Mouse (Mus musculus): ENCODE measurements around the gene Hcn3. TPM values are rescaled to one million over a fixed set of nuclear protein-coding genes. Genes with fewer than 3 reads are reported as not detected.
"Not testable (repeated sequence)": the region's sequence is repeated elsewhere in the genome, so short reads cannot be mapped to it uniquely, and the experiment has no call there.

Hcn3 gene
- polyA plus RNA-seq, 1 experiment from 2014 or later = 0.77 TPM

DNA sequence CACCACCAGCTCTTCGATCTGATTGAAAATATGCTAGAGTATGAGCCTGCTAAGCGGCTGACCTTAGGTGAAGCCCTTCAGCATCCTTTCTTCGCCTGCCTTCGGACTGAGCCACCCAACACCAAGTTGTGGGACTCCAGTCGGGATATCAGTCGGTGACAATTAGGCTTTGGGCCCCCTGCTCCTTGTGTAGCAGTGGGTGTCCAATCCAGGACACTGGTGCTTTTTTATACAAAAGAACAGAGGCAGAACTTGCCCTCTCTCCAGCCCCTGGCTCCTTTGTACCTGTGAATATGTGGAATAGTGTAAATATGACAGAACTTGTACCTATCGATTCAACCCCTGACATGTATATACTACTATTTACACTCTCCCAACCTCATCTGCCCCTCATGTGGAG, 16.4 kb upstream of the Hcn3 start:
- Histone ChIP-seq H3K27me3 (ENCODE audit: insufficient read depth, poor library complexity, severe bottlenecking) (no peaks in the 10 kb centered on the region), H3K9me3 (no peaks in the 10 kb centered on the region), H3K4me1 (peaks cover 15% of the 10 kb centered on the region), H3K27ac (no peak overlapping the region), H3K4me3 (peak overlapping the region; percentile 15; the same call in 1 of the 2 replicates), H3K36me3 (peaks cover 77% of the 10 kb centered on the region)
- WGBS = 86% methylated on average over 7 of the region's 7 CpGs
- no peak for DNase-seq (ENCODE audit: low spot score)

DNA sequence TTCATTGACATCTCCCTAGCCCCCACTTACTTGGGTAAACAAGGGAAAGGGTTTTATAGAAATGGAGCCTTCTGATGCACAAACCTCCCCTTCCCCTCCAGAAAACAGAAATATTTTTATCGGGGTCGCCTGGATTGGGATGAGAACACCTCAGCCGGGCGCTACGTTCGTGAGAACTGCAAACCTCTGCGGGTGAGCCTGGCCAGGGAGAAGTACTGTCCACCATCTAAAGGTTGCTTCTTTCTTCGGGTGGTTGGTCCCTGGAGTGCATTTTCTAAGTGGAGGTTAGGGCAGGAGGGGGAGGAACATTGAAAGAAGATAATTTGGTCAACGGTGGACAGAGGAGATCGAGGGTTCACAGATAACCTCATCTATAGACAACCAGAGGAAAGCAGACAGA, 15.5 kb upstream of the Hcn3 start:
- Histone ChIP-seq H3K9me3 (no peaks in the 10 kb centered on the region), H3K4me1 (peaks cover 15% of the 10 kb centered on the region), H3K27ac (no peak overlapping the region), H3K4me3 (no peak overlapping the region), H3K36me3 (peaks cover 76% of the 10 kb centered on the region), H3K27me3 (ENCODE audit: insufficient read depth, poor library complexity, severe bottlenecking) (no peaks in the 10 kb centered on the region)
- 91% methylated on average over 10 of the region's 10 CpGs for WGBS
- DNase-seq (ENCODE audit: low spot score) = no peak

DNA sequence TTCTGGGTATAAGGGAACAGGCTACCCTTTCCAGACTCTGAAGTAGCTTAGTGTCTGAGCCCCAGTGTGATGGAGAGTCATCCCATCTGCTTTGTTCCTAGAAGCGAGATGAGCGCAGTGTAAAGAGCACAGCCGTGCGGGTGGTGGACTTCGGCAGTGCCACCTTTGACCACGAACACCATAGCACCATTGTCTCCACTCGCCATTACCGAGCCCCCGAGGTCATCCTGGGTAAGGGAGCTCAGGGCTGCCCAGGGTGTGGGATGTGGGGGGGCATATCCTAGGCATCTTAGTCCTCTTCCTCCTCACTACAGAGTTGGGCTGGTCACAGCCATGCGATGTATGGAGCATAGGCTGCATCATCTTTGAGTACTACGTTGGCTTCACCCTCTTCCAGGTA, 14.8 kb upstream of the Hcn3 start:
- WGBS = 95% methylated on average over 11 of the region's 11 CpGs
- Histone ChIP-seq H3K9me3 (no peaks in the 10 kb centered on the region), H3K4me1 (peaks cover 15% of the 10 kb centered on the region), H3K4me3 (0 out of 2 replicates have a peak overlapping the region, but pooled peaks have one; percentile 7), H3K36me3 (peaks cover 76% of the 10 kb centered on the region), H3K27me3 (ENCODE audit: insufficient read depth, poor library complexity, severe bottlenecking) (no peaks in the 10 kb centered on the region), H3K27ac (no peak overlapping the region)
- DNase-seq (ENCODE audit: low spot score) = no peak

DNA sequence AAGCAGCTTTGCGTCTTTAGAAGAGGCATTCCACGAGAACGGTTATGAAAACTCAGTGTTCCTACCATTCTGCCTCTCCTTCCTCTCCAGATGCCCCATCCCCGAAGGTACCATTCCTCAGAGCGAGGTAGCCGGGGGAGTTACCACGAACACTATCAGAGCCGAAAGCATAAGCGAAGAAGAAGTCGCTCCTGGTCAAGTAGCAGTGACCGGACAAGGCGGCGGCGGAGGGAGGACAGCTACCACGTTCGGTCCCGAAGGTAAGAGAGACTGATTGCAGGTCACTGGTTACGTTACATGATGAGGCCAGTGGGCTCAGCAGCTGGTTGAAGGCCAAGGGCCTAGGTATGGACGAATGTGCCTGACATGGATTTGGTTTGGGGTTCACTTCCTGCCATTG, 6.9 kb upstream of the Hcn3 start:
- 90% methylated on average over 19 of the region's 19 CpGs for WGBS
- Histone ChIP-seq H3K4me1 (peaks cover 21% of the 10 kb centered on the region), H3K4me3 (no peak overlapping the region), H3K36me3 (peaks cover 49% of the 10 kb centered on the region), H3K9me3 (no peaks in the 10 kb centered on the region), H3K27ac (no peak overlapping the region), H3K27me3 (ENCODE audit: insufficient read depth, poor library complexity, severe bottlenecking) (no peaks in the 10 kb centered on the region)
- no peak for DNase-seq (ENCODE audit: low spot score)

DNA sequence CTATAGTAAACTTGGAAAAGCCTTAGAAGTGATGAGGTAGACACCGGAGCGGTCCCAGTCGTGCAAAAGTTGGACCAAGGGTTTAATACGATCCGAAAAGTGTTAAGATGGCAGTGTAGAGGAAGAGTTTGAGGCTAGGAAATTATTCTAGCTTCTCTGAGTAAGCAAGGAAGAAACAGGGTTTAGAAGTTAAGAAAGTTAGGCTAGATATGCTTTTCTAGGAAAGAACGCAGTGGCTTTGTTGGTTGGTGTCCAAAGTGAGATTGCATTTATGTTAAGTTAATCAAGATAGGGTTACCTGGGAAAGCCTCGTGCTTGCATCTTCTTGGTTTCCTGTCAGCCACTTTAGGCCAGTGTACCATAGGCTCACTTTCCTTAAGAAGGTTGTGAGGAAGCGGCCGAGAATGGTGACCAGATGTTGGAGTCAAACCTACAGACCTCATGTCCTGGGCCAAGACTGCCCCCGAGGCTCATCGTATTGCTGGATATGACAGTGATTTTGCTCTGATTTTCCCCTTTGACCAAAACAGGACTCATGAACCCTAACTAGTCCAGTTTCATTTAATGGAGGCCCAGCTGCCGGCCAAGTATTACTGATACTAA, 5.4 kb upstream of the Hcn3 start:
- peaks cover 21% of the 10 kb centered on the region for H3K4me1 ChIP-seq
- 27% methylated on average over 12 of the region's 12 CpGs for WGBS
- peak overlapping the region; percentile 99 for H3K27ac ChIP-seq
- H3K36me3 ChIP-seq = peaks cover 35% of the 10 kb centered on the region
- no peak for DNase-seq (ENCODE audit: low spot score)
- H3K27me3 ChIP-seq (ENCODE audit: insufficient read depth, poor library complexity, severe bottlenecking) = no peaks in the 10 kb centered on the region
- peak overlapping the region; percentile 96 for H3K4me3 ChIP-seq
- H3K9me3 ChIP-seq = no peaks in the 10 kb centered on the region

DNA sequence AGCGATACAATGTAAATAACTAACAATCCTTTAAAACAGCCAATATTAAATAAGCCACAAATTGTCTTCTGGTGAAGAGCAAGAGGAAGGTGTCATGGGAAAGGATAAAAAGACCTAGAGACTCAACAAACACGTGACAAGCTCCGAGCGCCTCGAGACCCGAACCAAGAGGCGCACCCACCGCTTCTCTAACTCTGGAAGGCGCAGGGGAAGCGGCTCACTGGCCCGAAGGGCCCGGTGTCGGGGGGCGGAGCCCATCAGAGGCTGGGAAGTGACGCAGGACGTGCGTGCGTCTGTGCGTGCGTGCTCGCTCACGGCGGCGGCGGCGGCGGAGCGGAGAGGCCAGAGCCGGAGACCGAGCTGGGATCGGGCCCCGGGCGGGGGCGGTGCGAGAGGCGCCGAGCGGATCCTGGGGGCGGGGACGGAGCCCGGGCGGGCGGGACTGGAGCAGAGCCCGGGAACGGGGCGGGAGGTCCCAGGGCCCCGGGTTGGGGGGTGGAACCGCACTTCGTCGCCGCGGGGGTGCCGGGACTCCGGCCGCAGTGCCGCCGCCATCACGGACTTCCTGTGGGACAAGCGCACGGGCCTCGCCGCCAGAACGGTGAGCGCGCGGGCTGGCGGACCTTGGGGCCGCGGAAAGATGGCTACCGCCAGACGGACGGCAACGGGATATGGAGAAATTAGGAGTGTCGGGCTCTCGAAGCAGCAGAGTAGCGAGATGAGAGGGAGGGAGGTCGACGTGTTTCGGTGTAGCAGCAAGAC, 4.7 kb upstream of the Hcn3 start, which contains the start of gene Clk2:
TSS of gene Clk2 (plus strand) at position 290 of the 762 bp plus-strand sequence.
- H3K36me3 ChIP-seq = peaks cover 28% of the 10 kb centered on the region
- peaks cover 28% of the 10 kb centered on the region for H3K4me1 ChIP-seq
- peak; percentile 97 for DNase-seq (ENCODE audit: low spot score)
- H3K27me3 ChIP-seq (ENCODE audit: insufficient read depth, poor library complexity, severe bottlenecking) = peaks cover 4% of the 10 kb centered on the region; the same call in 1 of the 2 replicates
- under 1% methylated on average over 78 of the region's 79 CpGs for WGBS
- H3K27ac ChIP-seq = peak within 1 kb of the TSS; percentile 99
- peak within 1 kb of the TSS; percentile 96 for H3K4me3 ChIP-seq
- no peaks in the 10 kb centered on the region for H3K9me3 ChIP-seq

DNA sequence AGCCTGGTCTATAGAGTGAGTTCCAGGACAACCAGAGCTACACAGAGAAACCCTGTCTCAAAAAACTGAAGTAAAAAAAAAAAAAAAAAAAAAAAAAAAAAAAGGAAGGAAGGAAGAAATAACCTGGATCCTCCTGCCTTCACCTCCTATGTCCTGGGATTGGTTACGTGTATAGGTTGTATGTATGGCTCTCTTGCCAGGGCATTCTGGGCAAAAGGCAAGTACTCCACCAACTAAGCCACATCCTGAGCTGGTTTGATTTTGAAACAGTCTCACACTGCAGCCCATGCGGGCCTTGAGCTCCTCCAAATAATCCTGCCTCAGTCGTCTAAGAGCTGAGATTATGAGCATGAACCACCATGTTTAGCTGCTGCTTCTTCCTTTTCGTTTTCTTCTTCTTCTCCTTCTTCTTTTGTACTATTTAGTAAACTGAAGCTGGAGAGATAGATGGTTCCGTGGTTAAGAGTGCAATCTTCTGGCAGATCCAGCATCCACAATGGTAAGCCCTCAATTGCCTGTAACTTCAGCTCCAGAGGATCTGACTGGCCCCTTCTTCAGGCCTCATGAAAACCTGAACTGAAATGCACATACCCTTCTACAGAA, 3.7 kb upstream of the Hcn3 start:
- 69% methylated on average over 5 of the region's 5 CpGs for WGBS

DNA sequence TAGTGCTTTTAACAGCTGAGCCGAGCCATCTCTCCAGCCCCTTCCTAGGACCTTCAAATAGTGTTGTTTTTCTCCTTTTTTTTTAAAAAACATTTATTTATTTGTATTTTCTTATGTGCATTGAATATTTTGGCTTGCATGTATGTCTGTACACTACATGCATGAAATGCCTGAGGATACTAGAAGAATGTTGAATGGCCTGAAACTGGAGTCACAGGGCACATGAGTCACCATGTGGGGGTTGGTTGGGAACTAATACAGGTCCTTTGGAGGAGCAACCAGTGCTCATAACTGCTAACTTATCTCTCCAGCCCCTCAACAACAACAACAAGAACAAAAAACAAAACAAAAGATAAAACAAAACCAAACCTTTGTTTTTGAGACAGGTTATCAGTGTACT, 3.1 kb upstream of the Hcn3 start:
- peaks cover 13% of the 10 kb centered on the region for H3K36me3 ChIP-seq
- H3K4me1 ChIP-seq = peaks cover 39% of the 10 kb centered on the region
- DNase-seq (ENCODE audit: low spot score) = no peak
- H3K9me3 ChIP-seq = no peaks in the 10 kb centered on the region
- H3K27ac ChIP-seq = no peak overlapping the region
- no peak overlapping the region for H3K4me3 ChIP-seq
- H3K27me3 ChIP-seq (ENCODE audit: insufficient read depth, poor library complexity, severe bottlenecking) = peaks cover 20% of the 10 kb centered on the region
- WGBS = 77% methylated on average over 1 of the region's 1 CpGs

More for the DNA sequence above, 3.7 kb upstream of the Hcn3 start:
- Histone ChIP-seq H3K4me3 (peak overlapping the region; percentile 96), H3K4me1 (peaks cover 37% of the 10 kb centered on the region), H3K27ac (peak overlapping the region; percentile 99; the same call in 1 of the 2 replicates), H3K27me3 (ENCODE audit: insufficient read depth, poor library complexity, severe bottlenecking) (peaks cover 14% of the 10 kb centered on the region), H3K36me3 (peaks cover 19% of the 10 kb centered on the region), H3K9me3 (no peaks in the 10 kb centered on the region)
- DNase-seq (ENCODE audit: low spot score) = no peak

DNA sequence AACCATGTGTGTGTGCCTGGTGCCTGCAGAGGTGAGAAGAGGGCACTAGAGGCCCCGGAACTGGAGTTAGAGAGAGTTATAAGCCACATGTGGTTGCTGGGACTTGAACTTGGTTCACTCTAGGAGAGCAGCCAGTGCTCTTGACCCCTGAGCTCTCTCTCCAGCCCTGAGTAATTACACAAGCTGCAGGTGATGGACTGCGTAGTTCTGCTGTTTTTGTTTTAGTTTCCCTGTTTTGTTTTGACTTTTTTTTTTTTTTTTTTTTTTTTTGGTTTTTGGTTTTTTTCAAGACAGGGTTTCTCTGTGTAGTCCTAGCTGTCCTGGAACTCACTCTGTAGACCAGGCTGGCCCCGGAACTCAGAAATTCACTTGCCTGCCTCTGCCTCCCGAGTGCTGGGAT, 1.8 kb upstream of the Hcn3 start:
- WGBS = 73% methylated on average over 4 of the region's 4 CpGs
- peaks cover 30% of the 10 kb centered on the region for H3K27me3 ChIP-seq (ENCODE audit: insufficient read depth, poor library complexity, severe bottlenecking)
- peaks cover under 1% of the 10 kb centered on the region; the same call in 1 of the 2 replicates for H3K36me3 ChIP-seq
- H3K27ac ChIP-seq = no peak overlapping the region
- no peak for DNase-seq (ENCODE audit: low spot score)
- H3K4me1 ChIP-seq = peaks cover 39% of the 10 kb centered on the region
- no peaks in the 10 kb centered on the region for H3K9me3 ChIP-seq
- no peak overlapping the region for H3K4me3 ChIP-seq

DNA sequence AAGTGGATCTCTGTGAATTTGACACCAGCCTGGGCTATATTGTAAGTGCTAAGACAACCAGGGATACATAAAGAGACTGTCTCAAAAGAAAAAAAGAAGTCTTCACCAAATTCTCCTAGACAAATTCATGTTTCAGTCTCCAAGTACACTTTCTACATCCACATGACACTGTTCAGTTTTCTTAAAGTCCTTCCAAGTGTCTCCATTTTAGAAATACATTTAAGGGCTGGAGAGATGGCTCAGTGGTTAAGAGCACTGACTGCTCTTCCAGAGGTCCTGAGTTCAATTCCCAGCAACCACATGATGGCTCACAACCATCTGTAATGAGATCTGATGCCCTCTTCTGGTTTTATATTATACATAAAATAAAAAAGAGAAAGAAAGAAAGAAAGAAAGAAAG, 1.2 kb upstream of the Hcn3 start:
- not testable (repeated sequence) for H3K9me3 ChIP-seq; DNase-seq (ENCODE audit: low spot score); H3K36me3 ChIP-seq; H3K4me3 ChIP-seq; H3K27ac ChIP-seq
- H3K27me3 ChIP-seq (ENCODE audit: insufficient read depth, poor library complexity, severe bottlenecking) = peaks cover 30% of the 10 kb centered on the region
- peaks cover 37% of the 10 kb centered on the region for H3K4me1 ChIP-seq

DNA sequence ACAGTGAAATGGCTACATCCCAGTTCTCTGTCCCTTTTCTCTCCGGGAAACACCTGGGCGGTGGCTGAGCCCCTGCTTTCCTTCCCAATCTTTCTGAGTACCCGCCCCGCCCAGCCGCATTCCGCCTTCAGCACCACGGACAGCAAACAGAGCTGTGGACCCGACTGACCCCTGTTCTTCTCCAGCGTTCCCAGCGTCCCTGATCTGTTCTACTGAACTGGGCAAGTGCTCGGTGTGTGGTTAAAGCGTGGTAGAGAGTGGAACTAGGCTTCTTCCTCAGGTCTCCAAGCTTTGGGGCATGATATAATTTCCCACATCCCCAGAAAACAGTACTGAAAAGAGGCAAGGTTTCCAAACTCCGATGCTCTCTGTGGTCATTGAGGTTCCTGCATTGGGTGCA, 785 bp downstream of the Hcn3 start:
- 2% methylated on average over 13 of the region's 13 CpGs for WGBS
- peaks cover 30% of the 10 kb centered on the region for H3K27me3 ChIP-seq (ENCODE audit: insufficient read depth, poor library complexity, severe bottlenecking)

DNA sequence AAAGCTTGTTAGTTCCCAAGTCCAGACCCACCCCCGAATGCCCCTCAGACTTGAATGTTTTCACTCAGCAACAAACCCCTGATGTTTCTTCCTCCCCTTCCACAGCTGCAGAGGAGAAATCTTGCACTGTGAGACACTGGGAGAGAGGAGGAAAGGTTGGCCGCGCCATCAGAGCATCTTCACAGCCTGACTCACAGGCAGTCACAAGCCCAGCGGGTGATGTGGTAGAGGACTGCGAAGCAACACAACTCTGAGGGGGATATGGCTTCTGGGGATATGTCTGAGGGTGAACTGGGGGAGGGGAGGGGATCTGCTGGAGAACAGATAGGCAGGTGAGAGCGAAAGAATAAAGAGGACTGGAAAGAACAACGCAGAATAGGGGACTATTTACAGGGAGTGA, 1.3 kb downstream of the Hcn3 start:
- Histone ChIP-seq H3K36me3 (no peaks in the 10 kb centered on the region), H3K27ac (no peak overlapping the region), H3K27me3 (ENCODE audit: insufficient read depth, poor library complexity, severe bottlenecking) (peaks cover 30% of the 10 kb centered on the region), H3K9me3 (no peaks in the 10 kb centered on the region), H3K4me1 (peaks cover 18% of the 10 kb centered on the region), H3K4me3 (no peak overlapping the region)
- DNase-seq (ENCODE audit: low spot score) = no peak
- 16% methylated on average over 7 of the region's 7 CpGs for WGBS

More for the DNA sequence above, 785 bp downstream of the Hcn3 start:
- no peaks in the 10 kb centered on the region for H3K36me3 ChIP-seq
- DNase-seq (ENCODE audit: low spot score) = peak; percentile 89
- H3K27ac ChIP-seq = no peak overlapping the region
- H3K9me3 ChIP-seq = no peaks in the 10 kb centered on the region
- peak overlapping the region; percentile 74 for H3K4me3 ChIP-seq
- peaks cover 24% of the 10 kb centered on the region for H3K4me1 ChIP-seq

DNA sequence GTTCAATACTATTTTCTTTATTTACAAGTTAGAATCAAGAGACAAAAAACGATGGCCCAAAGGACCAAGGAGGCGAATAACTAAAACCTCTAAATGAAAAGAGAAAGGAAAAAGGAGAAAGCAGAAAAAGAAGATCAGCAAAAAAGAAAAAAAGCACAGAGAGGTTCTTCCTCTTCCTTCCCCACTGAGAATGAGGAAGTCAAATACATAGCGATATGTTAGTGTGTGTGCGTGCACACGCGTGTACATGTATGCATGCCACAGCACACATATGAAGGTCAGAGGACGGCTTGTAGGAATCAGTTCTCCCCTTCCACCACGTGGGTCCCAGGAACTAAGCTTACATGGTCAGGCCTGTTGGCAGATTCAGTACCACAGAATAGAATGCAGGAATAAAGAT, 3.0 kb downstream of the Hcn3 start:
- Histone ChIP-seq H3K9me3 (no peaks in the 10 kb centered on the region), H3K27ac (no peak overlapping the region), H3K4me3 (no peak overlapping the region), H3K36me3 (no peaks in the 10 kb centered on the region), H3K4me1 (peaks cover 18% of the 10 kb centered on the region), H3K27me3 (ENCODE audit: insufficient read depth, poor library complexity, severe bottlenecking) (peaks cover 41% of the 10 kb centered on the region)
- 79% methylated on average over 8 of the region's 8 CpGs for WGBS
- DNase-seq (ENCODE audit: low spot score) = no peak

Data from heart, embryonic 10.5 days (tissue).